Mouse (Mus musculus) hindbrain, embryonic 10.5 days (tissue): ENCODE data around the gene Crtc2. TPM values are rescaled to one million over a fixed set of nuclear protein-coding genes. Genes with fewer than 3 reads are reported as not detected.

Experiments used
- DNase-seq: peaks from one replicate; pipeline ENCODE4 v3.0.0-alpha.2; 2017; ENCODE audit warnings: low spot score
- H3K27ac ChIP-seq: fragments of 300-500 bp; sonication (generic); 2 replicates; pipeline ENCODE4 v1.5.1; 2016; ENCODE audit warnings: mild to moderate bottlenecking, moderate library complexity
- H3K27me3 ChIP-seq: fragments of 300-500 bp; sonication (generic); 2 replicates; pipeline ENCODE4 v1.6.1; 2016; ENCODE audit warnings: mild to moderate bottlenecking; ENCODE audit not compliant: poor library complexity, insufficient read depth, severe bottlenecking
- H3K36me3 ChIP-seq: fragments of 300-500 bp; sonication (generic); 2 replicates; pipeline ENCODE4 v1.6.1; 2016; ENCODE audit warnings: mild to moderate bottlenecking, moderate library complexity
- H3K4me1 ChIP-seq: fragments of 300-500 bp; sonication (generic); replicated peaks from 2 replicates; pipeline ENCODE4 v1.6.1; 2016; ENCODE audit warnings: mild to moderate bottlenecking
- H3K4me3 ChIP-seq: fragments of 300-500 bp; sonication (generic); 2 replicates; pipeline ENCODE4 v1.5.1; 2016; ENCODE audit warnings: mild to moderate bottlenecking, moderate library complexity
- H3K9me3 ChIP-seq: fragments of 300-500 bp; sonication (generic); 2 replicates; pipeline ENCODE4 v1.6.1; 2016; ENCODE audit warnings: mild to moderate bottlenecking, moderate library complexity
- WGBS: fragments of 180-500 bp; shearing (Covaris S2); methylation state at CpG from one replicate; pipeline ENCODE4 v1.1.7; 2016; 5-methylcytosine and 5-hydroxymethylcytosine counted together
- polyA plus RNA-seq: library from polyadenylated mRNA; unstranded; fragments of >200 nt; fragmentation: Nextera tagmentation; extraction: Ambion mirVana; gene quantifications from 2 replicates; pipeline ENCODE4 v1.2.1, GENCODE M21; 2016

Gene Crtc2
- polyA plus RNA-seq, 1 experiment from 2014 or later, result 28.4 TPM

DNA sequence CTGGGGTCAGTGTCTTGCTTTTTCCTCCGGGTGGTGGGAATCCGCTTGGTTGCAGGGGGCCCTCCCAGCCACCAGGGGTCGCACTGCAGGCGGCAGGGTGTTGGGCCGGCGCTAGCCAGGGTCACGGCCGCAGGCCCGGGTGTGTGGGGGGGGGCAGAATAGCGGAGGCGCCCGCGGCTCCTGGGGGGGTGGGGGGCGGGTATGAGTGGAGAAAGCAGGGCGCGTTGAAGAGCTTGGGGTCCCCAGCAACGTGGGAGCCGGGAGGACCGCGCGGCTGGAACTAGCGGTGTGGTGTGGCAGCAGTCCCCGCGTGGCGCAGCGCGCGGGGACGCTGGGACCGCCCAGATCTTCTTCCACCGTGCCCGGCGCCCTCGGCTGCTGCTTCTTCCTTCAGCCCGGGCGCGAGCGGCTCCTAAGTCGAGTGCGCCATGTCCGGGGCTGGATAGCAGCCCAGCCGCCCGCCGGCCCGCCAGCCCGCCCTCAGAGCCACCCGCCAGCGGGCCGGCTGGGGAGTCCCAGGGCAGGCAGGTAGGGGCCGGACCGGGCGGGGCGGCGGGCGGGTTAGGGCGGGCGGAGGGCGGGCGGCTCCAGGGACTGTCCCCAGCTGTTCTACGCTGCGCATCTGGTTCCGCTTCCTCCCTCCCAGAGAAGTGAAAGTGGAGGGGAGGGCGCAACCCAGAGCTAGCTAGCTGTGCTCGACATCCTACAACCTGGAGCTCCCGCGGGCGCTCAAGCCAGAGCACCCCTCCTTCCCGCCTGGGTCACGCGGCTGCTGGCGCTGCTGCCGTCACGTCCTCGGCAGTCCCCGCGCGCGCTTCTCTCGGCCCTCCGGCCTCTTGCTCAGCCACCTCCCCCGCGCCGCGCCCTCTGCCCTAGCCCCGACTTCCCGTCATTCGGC lies 11.3 kb downstream of the Crtc2 start, which contains the start of gene Dennd4b:
Gene Dennd4b, plus strand, starts transcription at position 152 of the 898 bp plus-strand sequence.
- H3K9me3 ChIP-seq, result no peaks in the 10 kb centered on the region
- DNase-seq, result peak; percentile 92
- peak within 1 kb of the TSS; percentile 71 for H3K4me3 ChIP-seq
- H3K36me3 ChIP-seq, result peaks cover 70% of the 10 kb centered on the region
- peaks cover 24% of the 10 kb centered on the region for H3K4me1 ChIP-seq
- WGBS, result under 1% methylated on average over 87 of the region's 87 CpGs
- peak within 1 kb of the TSS; percentile 96 for H3K27ac ChIP-seq
- H3K27me3 ChIP-seq, result no peaks in the 10 kb centered on the region

GRCm38 (mm10) chr3:90265932-90266741 lies 12.2 kb downstream of the Crtc2 start:
- Histone ChIP-seq H3K9me3 (no peaks in the 10 kb centered on the region), H3K4me1 (peaks cover 24% of the 10 kb centered on the region), H3K27ac (peak overlapping the region; percentile 96), H3K4me3 (peak overlapping the region; percentile 71), H3K36me3 (peaks cover 70% of the 10 kb centered on the region), H3K27me3 (no peaks in the 10 kb centered on the region)
- no peak for DNase-seq
- WGBS, result 29% methylated on average over 16 of the region's 16 CpGs

GRCm38 (mm10) chr3:90266901-90267775 lies 13.2 kb downstream of the Crtc2 start:
- H3K9me3 ChIP-seq, result no peaks in the 10 kb centered on the region
- peaks cover 24% of the 10 kb centered on the region for H3K4me1 ChIP-seq
- H3K27me3 ChIP-seq, result no peaks in the 10 kb centered on the region
- no peak for DNase-seq
- H3K36me3 ChIP-seq, result peaks cover 70% of the 10 kb centered on the region
- peak overlapping the region; percentile 71; the same call in 1 of the 2 replicates for H3K4me3 ChIP-seq
- H3K27ac ChIP-seq, result no peak overlapping the region
- 92% methylated on average over 20 of the region's 20 CpGs for WGBS

DNA sequence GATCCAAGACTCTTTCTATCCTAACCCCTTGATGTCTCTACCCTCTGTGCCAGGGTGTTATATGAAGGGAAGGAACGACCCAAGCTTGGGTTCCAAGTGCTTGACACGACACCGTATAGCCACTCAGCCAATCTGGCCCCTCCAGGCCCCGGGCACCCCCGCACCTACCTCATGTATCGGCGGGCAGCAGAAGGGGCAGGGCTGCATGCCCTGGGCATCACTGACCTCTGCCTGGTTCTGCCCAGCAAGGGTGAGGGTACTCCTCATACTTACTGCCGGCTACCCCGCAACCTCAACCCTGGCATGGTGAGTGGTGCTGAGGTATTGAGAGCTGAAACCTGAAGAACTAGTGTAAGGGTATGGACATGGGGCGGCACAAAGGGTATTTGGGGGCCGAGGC lies 14.2 kb downstream of the Crtc2 start:
- Histone ChIP-seq H3K27ac (no peak overlapping the region), H3K27me3 (no peaks in the 10 kb centered on the region), H3K9me3 (no peaks in the 10 kb centered on the region), H3K36me3 (peaks cover 70% of the 10 kb centered on the region), H3K4me3 (no peak overlapping the region), H3K4me1 (peaks cover 24% of the 10 kb centered on the region)
- DNase-seq, result no peak
- 94% methylated on average over 11 of the region's 11 CpGs for WGBS

GRCm38 (mm10) chr3:90268971-90269370 lies 15.0 kb downstream of the Crtc2 start:
- 85% methylated on average over 16 of the region's 16 CpGs for WGBS
- H3K9me3 ChIP-seq, result no peaks in the 10 kb centered on the region
- H3K36me3 ChIP-seq, result peaks cover 70% of the 10 kb centered on the region
- peaks cover 24% of the 10 kb centered on the region for H3K4me1 ChIP-seq
- H3K27ac ChIP-seq, result no peak overlapping the region
- no peak overlapping the region for H3K4me3 ChIP-seq
- DNase-seq, result no peak
- no peaks in the 10 kb centered on the region for H3K27me3 ChIP-seq

GRCm38 (mm10) chr3:90270784-90271183 lies 16.8 kb downstream of the Crtc2 start:
- no peak overlapping the region for H3K4me3 ChIP-seq
- WGBS, result 93% methylated on average over 8 of the region's 8 CpGs
- H3K4me1 ChIP-seq, result peaks cover 17% of the 10 kb centered on the region
- peaks cover 84% of the 10 kb centered on the region for H3K36me3 ChIP-seq
- DNase-seq, result no peak
- H3K27me3 ChIP-seq, result no peaks in the 10 kb centered on the region
- H3K27ac ChIP-seq, result no peak overlapping the region
- no peaks in the 10 kb centered on the region for H3K9me3 ChIP-seq

DNA sequence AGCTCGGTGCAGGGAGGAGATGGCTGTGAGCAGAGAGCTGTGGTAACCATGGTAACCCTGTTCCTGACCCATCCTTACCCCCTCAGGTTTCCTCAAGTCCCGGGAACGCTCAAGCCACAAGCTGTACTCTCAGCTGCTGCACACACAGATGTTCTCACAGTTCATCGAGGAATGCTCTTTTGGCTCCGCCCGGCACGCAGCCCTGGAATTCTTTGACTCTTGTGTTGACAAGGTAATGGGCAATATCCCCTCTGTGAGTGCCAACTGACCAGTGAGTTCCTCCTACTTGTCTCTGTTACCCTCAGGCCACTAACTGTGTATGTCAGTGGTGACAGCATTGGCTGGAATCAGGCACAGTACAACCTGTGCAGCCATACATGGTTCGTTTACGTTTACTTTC lies 18.2 kb downstream of the Crtc2 start:
- Histone ChIP-seq H3K27ac (no peak overlapping the region), H3K27me3 (no peaks in the 10 kb centered on the region), H3K4me1 (peaks cover 8% of the 10 kb centered on the region; the same call in 1 of the 2 replicates), H3K9me3 (no peaks in the 10 kb centered on the region), H3K36me3 (peaks cover 98% of the 10 kb centered on the region), H3K4me3 (no peak overlapping the region)
- no peak for DNase-seq
- 75% methylated on average over 9 of the region's 9 CpGs for WGBS

DNA sequence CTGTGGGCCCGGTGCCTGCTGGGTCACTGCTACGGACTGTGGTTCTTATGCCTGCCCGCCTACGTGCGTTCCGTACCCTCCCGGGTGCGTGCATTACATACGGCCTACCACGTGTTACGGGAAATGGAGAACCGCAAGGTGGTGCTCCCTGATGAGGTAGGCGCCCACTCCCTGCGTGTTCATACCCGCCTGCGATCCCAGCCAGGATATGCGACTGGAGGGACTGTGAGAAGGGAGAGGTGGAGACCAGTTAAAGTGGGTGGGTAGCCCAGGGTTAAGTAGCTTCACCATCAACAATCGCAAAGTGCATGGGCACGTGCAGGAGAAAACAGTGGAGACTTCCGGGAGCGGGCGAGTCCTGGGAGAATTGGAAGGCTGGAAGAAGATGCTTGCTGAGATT lies 19.9 kb downstream of the Crtc2 start:
- peaks cover 98% of the 10 kb centered on the region for H3K36me3 ChIP-seq
- peaks cover 5% of the 10 kb centered on the region; the same call in 1 of the 2 replicates for H3K4me1 ChIP-seq
- no peak overlapping the region for H3K27ac ChIP-seq
- no peak overlapping the region for H3K4me3 ChIP-seq
- H3K27me3 ChIP-seq, result no peaks in the 10 kb centered on the region
- H3K9me3 ChIP-seq, result no peaks in the 10 kb centered on the region
- DNase-seq, result no peak
- 94% methylated on average over 22 of the region's 22 CpGs for WGBS

DNA sequence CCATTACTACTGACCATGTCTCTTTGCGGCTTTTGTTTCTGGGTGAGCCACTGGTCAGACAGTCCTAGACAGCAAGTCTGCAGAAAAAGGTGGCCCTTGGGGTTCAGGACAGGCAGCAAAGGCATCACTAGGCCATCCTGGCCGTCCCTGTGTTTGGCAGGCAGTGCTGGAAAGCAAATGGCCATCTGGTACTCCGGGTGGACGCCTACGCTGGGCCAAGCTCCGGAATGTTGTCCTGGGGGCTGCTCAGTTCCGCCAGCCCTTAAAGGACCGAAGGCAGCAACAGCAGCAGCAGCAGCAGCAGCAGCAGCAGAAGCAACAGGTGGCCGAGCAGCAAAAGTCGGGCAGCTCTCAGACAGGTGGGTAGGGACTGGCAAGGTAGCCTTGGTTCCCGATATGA lies 21.3 kb downstream of the Crtc2 start:
- no peaks in the 10 kb centered on the region for H3K9me3 ChIP-seq
- H3K36me3 ChIP-seq, result peaks cover 100% of the 10 kb centered on the region
- H3K4me3 ChIP-seq, result no peak overlapping the region
- no peak for DNase-seq
- peaks cover 5% of the 10 kb centered on the region; the same call in 1 of the 2 replicates for H3K4me1 ChIP-seq
- WGBS, result 89% methylated on average over 11 of the region's 11 CpGs
- H3K27ac ChIP-seq, result no peak overlapping the region
- no peaks in the 10 kb centered on the region for H3K27me3 ChIP-seq

GRCm38 (mm10) chr3:90276858-90277257 lies 22.9 kb downstream of the Crtc2 start:
- 45% methylated on average over 16 of the region's 16 CpGs for WGBS
- Histone ChIP-seq H3K36me3 (peaks cover 95% of the 10 kb centered on the region), H3K27ac (peak overlapping the region; percentile 16; the same call in 1 of the 2 replicates)

GRCm38 (mm10) chr3:90277793-90278192 lies 23.8 kb downstream of the Crtc2 start:
- H3K36me3 ChIP-seq, result peaks cover 86% of the 10 kb centered on the region
- no peak overlapping the region for H3K27ac ChIP-seq
- H3K27me3 ChIP-seq, result no peaks in the 10 kb centered on the region
- H3K9me3 ChIP-seq, result no peaks in the 10 kb centered on the region
- peaks cover 5% of the 10 kb centered on the region; the same call in 1 of the 2 replicates for H3K4me1 ChIP-seq
- H3K4me3 ChIP-seq, result no peak overlapping the region
- 93% methylated on average over 9 of the region's 9 CpGs for WGBS
- DNase-seq, result no peak

More at GRCm38 (mm10) chr3:90276858-90277257, 22.9 kb downstream of the Crtc2 start:
- no peak for DNase-seq
- peaks cover 5% of the 10 kb centered on the region; the same call in 1 of the 2 replicates for H3K4me1 ChIP-seq
- no peaks in the 10 kb centered on the region for H3K9me3 ChIP-seq
- no peak overlapping the region for H3K4me3 ChIP-seq
- no peaks in the 10 kb centered on the region for H3K27me3 ChIP-seq

DNA sequence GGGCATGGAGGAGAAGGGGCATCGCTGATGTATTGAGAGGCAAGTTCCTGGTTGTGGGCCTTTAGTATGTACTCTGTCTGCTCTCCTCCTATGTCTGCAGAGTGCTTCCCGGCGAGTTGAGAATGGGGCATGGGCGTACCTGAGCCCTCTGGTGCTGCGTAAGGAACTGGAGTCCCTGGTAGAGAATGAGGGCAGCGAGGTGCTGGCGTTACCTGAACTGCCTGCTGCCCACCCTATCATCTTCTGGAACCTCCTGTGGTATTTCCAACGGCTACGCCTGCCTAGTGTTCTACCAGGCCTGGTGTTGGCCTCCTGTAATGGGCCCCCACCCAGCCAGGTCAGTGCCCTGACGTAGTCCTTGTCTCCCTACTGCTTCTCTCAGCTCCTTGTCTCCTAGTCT lies 24.2 kb downstream of the Crtc2 start:
- no peak overlapping the region for H3K27ac ChIP-seq
- DNase-seq, result no peak
- no peaks in the 10 kb centered on the region for H3K27me3 ChIP-seq
- H3K9me3 ChIP-seq, result no peaks in the 10 kb centered on the region
- 97% methylated on average over 10 of the region's 10 CpGs for WGBS
- peaks cover 82% of the 10 kb centered on the region for H3K36me3 ChIP-seq
- no peak overlapping the region for H3K4me3 ChIP-seq
- peaks cover 5% of the 10 kb centered on the region; the same call in 1 of the 2 replicates for H3K4me1 ChIP-seq
